Comparison of ENCODE assay signal across 8 mouse cellular contexts in the genomic region with DNA sequence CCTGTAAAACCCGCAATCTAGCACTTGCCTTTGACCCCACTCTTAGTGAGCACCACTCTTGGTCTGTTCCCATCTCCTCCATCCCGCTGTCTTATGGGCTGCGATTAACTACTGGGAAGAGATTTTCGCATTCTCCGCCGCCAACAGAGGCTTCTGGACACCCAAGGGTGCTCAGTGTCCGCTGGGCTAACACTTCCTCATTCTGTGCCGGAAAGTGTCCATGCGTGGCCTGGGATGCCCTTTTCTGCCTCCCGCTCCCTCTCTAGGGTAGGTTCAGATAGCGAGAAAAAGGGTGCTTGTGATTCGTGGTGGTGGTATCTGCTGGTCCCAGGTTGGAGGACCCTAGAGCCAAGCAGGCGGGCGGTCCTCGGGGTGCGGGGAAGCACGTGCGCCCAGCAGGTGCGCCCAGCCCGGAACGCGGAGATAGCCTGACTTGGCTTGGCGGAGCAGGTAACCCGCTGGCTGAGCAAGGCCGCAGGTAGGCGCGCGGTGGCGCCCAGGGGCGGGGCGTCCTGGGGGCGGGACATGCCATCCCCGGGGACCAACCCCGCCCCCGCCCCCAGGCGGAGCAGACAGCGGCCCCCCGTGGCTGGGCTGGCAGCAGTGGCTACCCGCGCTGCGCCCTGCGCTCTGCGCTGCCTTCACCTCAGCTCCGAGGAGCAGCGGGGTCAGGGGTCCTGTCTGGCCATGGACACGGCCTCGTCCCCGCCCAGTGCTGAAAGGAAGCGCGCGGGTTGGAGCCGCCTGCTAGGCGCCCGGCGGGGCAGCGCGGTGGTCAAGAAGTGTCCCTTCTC. TPM values are rescaled to one million over a fixed set of nuclear protein-coding genes. Genes with fewer than 3 reads are reported as not detected.
A peak's percentile ranks its signal among the peaks of the same experiment; 100 is the strongest.
DNase-seq lines count a peak whose midpoint lies in the region; ATAC-seq and TF ChIP-seq lines count a peak whose summit lies in the region.

No protein-coding gene starts in this region.

- peak overlapping the region; percentile 27 for H3K4me3 ChIP-seq in embryonic facial prominence, embryonic 11.5 days (ENCODE audit: low read depth, low read length)
- peak overlapping the region; percentile 26 for H3K4me3 ChIP-seq in hindbrain, embryonic 12.5 days
- peak overlapping the region; percentile 37 for H3K4me3 ChIP-seq in limb, embryonic 14.5 days (replicated peaks; ENCODE audit: low read length)
- H3K4me3 ChIP-seq in midbrain, embryonic 13.5 days (replicated peaks), result peak overlapping the region; percentile 25

- H3K36me3 ChIP-seq in embryonic facial prominence, embryonic 11.5 days (replicated peaks; ENCODE audit: control insufficient read depth, insufficient read depth, low read depth, low read length), result no peaks in the 10 kb centered on the region
- H3K36me3 ChIP-seq in hindbrain, embryonic 12.5 days, result no peaks in the 10 kb centered on the region
- H3K36me3 ChIP-seq in limb, embryonic 14.5 days (ENCODE audit: control insufficient read depth, insufficient read depth, low read length), result no peaks in the 10 kb centered on the region
- no peaks in the 10 kb centered on the region for H3K36me3 ChIP-seq in midbrain, embryonic 13.5 days

- intact Hi-C loops in left cerebral cortex, postnatal 4 days (cut with DNase I), result no loop called here

- peak overlapping the region; percentile 62 for H3K4me2 ChIP-seq in embryonic facial prominence, embryonic 11.5 days (ENCODE audit: low read depth, low read length)
- peak overlapping the region; percentile 55 for H3K4me2 ChIP-seq in hindbrain, embryonic 12.5 days (replicated peaks)
- peak overlapping the region; percentile 67 for H3K4me2 ChIP-seq in limb, embryonic 14.5 days (replicated peaks; ENCODE audit: low read depth, low read length, severe bottlenecking)
- H3K4me2 ChIP-seq in midbrain, embryonic 13.5 days (replicated peaks), result peak overlapping the region; percentile 48

- TF ChIP-seq POLR2A in limb, embryonic 14.5 days (IDR thresholded peaks at IDR 0.05; ENCODE audit: borderline replicate concordance, extremely low read depth, insufficient read depth, insufficient read length), result no peak

- WGBS in embryonic facial prominence, embryonic 11.5 days, result 7% methylated on average over 40 of the region's 57 CpGs
- WGBS in hindbrain, embryonic 12.5 days, result 6% methylated on average over 55 of the region's 57 CpGs
- WGBS in limb, embryonic 14.5 days, result 10% methylated on average over 36 of the region's 57 CpGs
- 10% methylated on average over 45 of the region's 57 CpGs for WGBS in midbrain, embryonic 13.5 days

- H3K27me3 ChIP-seq in embryonic facial prominence, embryonic 11.5 days (ENCODE audit: control insufficient read depth, insufficient read depth, low read length), result peaks cover 41% of the 10 kb centered on the region
- H3K27me3 ChIP-seq in hindbrain, embryonic 12.5 days, result peaks cover 55% of the 10 kb centered on the region
- peaks cover 47% of the 10 kb centered on the region for H3K27me3 ChIP-seq in limb, embryonic 14.5 days (ENCODE audit: control insufficient read depth, insufficient read depth, low read length)
- H3K27me3 ChIP-seq in midbrain, embryonic 13.5 days, result peaks cover 60% of the 10 kb centered on the region

- no peak overlapping the region for H3K27ac ChIP-seq in embryonic facial prominence, embryonic 11.5 days (replicated peaks; ENCODE audit: low read depth, low read length)
- H3K27ac ChIP-seq in hindbrain, embryonic 12.5 days, result no peak overlapping the region
- H3K27ac ChIP-seq in limb, embryonic 14.5 days (replicated peaks; ENCODE audit: low read depth, low read length), result no peak overlapping the region
- H3K27ac ChIP-seq in midbrain, embryonic 13.5 days, result no peak overlapping the region

- peak; percentile 74 for DNase-seq in ZHBTc4 (ENCODE audit: low read depth, low spot score)
- peak; percentile 18 for DNase-seq in embryonic facial prominence, embryonic 11.5 days (ENCODE audit: low spot score)
- no peak for DNase-seq in limb, embryonic 14.5 days (ENCODE audit: low spot score)
- DNase-seq in urinary bladder, postnatal 14 days (ENCODE audit: low spot score), result peak; percentile 71
- no peak for DNase-seq in left cerebral cortex, adult 11 months (ENCODE audit: low spot score)
- DNase-seq in left cerebral cortex, postnatal 4 days, result no peak

- H3K4me1 ChIP-seq in embryonic facial prominence, embryonic 11.5 days (ENCODE audit: control insufficient read depth, insufficient read depth, low read length), result peaks cover 6% of the 10 kb centered on the region
- H3K4me1 ChIP-seq in hindbrain, embryonic 12.5 days, result peaks cover 8% of the 10 kb centered on the region
- peaks cover 2% of the 10 kb centered on the region; the same call in 1 of the 2 replicates for H3K4me1 ChIP-seq in limb, embryonic 14.5 days (ENCODE audit: control insufficient read depth, insufficient read depth, low read length)
- peaks cover 10% of the 10 kb centered on the region for H3K4me1 ChIP-seq in midbrain, embryonic 13.5 days (replicated peaks)

- ATAC-seq in embryonic facial prominence, embryonic 11.5 days (replicated peaks; ENCODE audit: insufficient number of reproducible peaks, low FRiP score, low TSS enrichment, low read depth), result no peak
- no peak for ATAC-seq in hindbrain, embryonic 12.5 days (ENCODE audit: low FRiP score)
- no peak for ATAC-seq in limb, embryonic 14.5 days (ENCODE audit: low FRiP score, low read depth)
- ATAC-seq in midbrain, embryonic 13.5 days, result no peak

- peak overlapping the region; percentile 6; the same call in 1 of the 2 replicates for H3K9ac ChIP-seq in embryonic facial prominence, embryonic 11.5 days (replicated peaks; ENCODE audit: low read length)
- no peak overlapping the region for H3K9ac ChIP-seq in hindbrain, embryonic 12.5 days
- H3K9ac ChIP-seq in limb, embryonic 14.5 days (ENCODE audit: low read depth, low read length, severe bottlenecking), result peak overlapping the region; percentile 40; the same call in 1 of the 2 replicates
- H3K9ac ChIP-seq in midbrain, embryonic 13.5 days (replicated peaks), result no peak overlapping the region

- no peaks in the 10 kb centered on the region for H3K9me3 ChIP-seq in embryonic facial prominence, embryonic 11.5 days (replicated peaks; ENCODE audit: control insufficient read depth, low read length)
- H3K9me3 ChIP-seq in hindbrain, embryonic 12.5 days (replicated peaks), result no peaks in the 10 kb centered on the region
- no peaks in the 10 kb centered on the region for H3K9me3 ChIP-seq in limb, embryonic 14.5 days (ENCODE audit: control insufficient read depth, low read length)
- no peaks in the 10 kb centered on the region for H3K9me3 ChIP-seq in midbrain, embryonic 13.5 days

RNA-seq across cellular contexts. Expression of gene Kcnq1, which starts 0.7 kb away (rescaled TPM):
- 0.81 and 1.5 TPM in 2 replicates for polyA plus RNA-seq in embryonic facial prominence, embryonic 11.5 days (2014; fragmentation: Nextera tagmentation; extraction: Ambion mirVana)
- polyA plus RNA-seq in hindbrain, embryonic 12.5 days (2016; fragmentation: Nextera tagmentation; extraction: Ambion mirVana), result 1.0 and 2.0 TPM in 2 replicates
- polyA plus RNA-seq in limb, embryonic 14.5 days (2012; rRNA removed), result 1.7 and 2.7 TPM in 2 replicates
- polyA plus RNA-seq in limb, embryonic 14.5 days (2014; fragmentation: Nextera tagmentation; extraction: Ambion mirVana), result 1.3 and 1.5 TPM in 2 replicates
- polyA plus RNA-seq in midbrain, embryonic 13.5 days (2015; fragmentation: Nextera tagmentation; extraction: Ambion mirVana), result 0.82 and 0.89 TPM in 2 replicates
- total RNA-seq in left cerebral cortex, postnatal 4 days (2021), result 1 to 10 TPM; 1.1 to 1.5 TPM

RNA-seq across cellular contexts. Expression of gene Trpm5, which starts 12.4 kb away (rescaled TPM):
- 0.84 and 1.1 TPM in 2 replicates for polyA plus RNA-seq in embryonic facial prominence, embryonic 11.5 days (2014; fragmentation: Nextera tagmentation; extraction: Ambion mirVana)
- polyA plus RNA-seq in hindbrain, embryonic 12.5 days (2016; fragmentation: Nextera tagmentation; extraction: Ambion mirVana), result 3.1 and 3.4 TPM in 2 replicates
- 63.4 and 71.2 TPM in 2 replicates for polyA plus RNA-seq in limb, embryonic 14.5 days (2012; rRNA removed)
- 24.1 and 24.2 TPM in 2 replicates for polyA plus RNA-seq in limb, embryonic 14.5 days (2014; fragmentation: Nextera tagmentation; extraction: Ambion mirVana)
- polyA plus RNA-seq in midbrain, embryonic 13.5 days (2015; fragmentation: Nextera tagmentation; extraction: Ambion mirVana), result 0.95 and 1.2 TPM in 2 replicates
- total RNA-seq in left cerebral cortex, postnatal 4 days (2021), result under 1 TPM; 0.38 TPM

RNA-seq across cellular contexts. Expression of gene Tssc4, which starts 37.8 kb away (rescaled TPM):
- 59.8 and 65.2 TPM in 2 replicates for polyA plus RNA-seq in embryonic facial prominence, embryonic 11.5 days (2014; fragmentation: Nextera tagmentation; extraction: Ambion mirVana)
- 83.3 and 88.7 TPM in 2 replicates for polyA plus RNA-seq in hindbrain, embryonic 12.5 days (2016; fragmentation: Nextera tagmentation; extraction: Ambion mirVana)
- 130 and 174 TPM in 2 replicates for polyA plus RNA-seq in limb, embryonic 14.5 days (2012; rRNA removed)
- polyA plus RNA-seq in limb, embryonic 14.5 days (2014; fragmentation: Nextera tagmentation; extraction: Ambion mirVana), result 65.0 and 67.0 TPM in 2 replicates
- 102 and 104 TPM in 2 replicates for polyA plus RNA-seq in midbrain, embryonic 13.5 days (2015; fragmentation: Nextera tagmentation; extraction: Ambion mirVana)
- 10 to 100 TPM; 41.6 to 44.8 TPM for total RNA-seq in left cerebral cortex, postnatal 4 days (2021)

RNA-seq across cellular contexts. Expression of gene Cd81, which starts 54.3 kb away (rescaled TPM):
- polyA plus RNA-seq in embryonic facial prominence, embryonic 11.5 days (2014; fragmentation: Nextera tagmentation; extraction: Ambion mirVana), result 286 and 304 TPM in 2 replicates
- polyA plus RNA-seq in hindbrain, embryonic 12.5 days (2016; fragmentation: Nextera tagmentation; extraction: Ambion mirVana), result 251 and 261 TPM in 2 replicates
- polyA plus RNA-seq in limb, embryonic 14.5 days (2012; rRNA removed), result 456 and 528 TPM in 2 replicates
- polyA plus RNA-seq in limb, embryonic 14.5 days (2014; fragmentation: Nextera tagmentation; extraction: Ambion mirVana), result 658 and 696 TPM in 2 replicates
- 248 and 257 TPM in 2 replicates for polyA plus RNA-seq in midbrain, embryonic 13.5 days (2015; fragmentation: Nextera tagmentation; extraction: Ambion mirVana)
- 100 to 1,000 TPM; 249 to 263 TPM for total RNA-seq in left cerebral cortex, postnatal 4 days (2021)

Comparison
In these comparisons a context has a peak if more than half of its experiments do, and no peak if none do; other contexts are left out.
1. DNase-seq: peak in ZHBTc4 (single experiment), embryonic facial prominence, embryonic 11.5 days (single experiment) and urinary bladder, postnatal 14 days (single experiment); none in limb, embryonic 14.5 days (single experiment), left cerebral cortex, adult 11 months (single experiment) and left cerebral cortex, postnatal 4 days (single experiment).
2. H3K9ac ChIP-seq: peak in embryonic facial prominence, embryonic 11.5 days (single experiment) and limb, embryonic 14.5 days (single experiment); none in hindbrain, embryonic 12.5 days (single experiment) and midbrain, embryonic 13.5 days (single experiment).
3. Peak in every context shown above with its lines, with median percentiles within 50 percentile points of each other: H3K4me2 ChIP-seq and H3K4me3 ChIP-seq.